7 mouse cellular contexts compared by ENCODE assay signal in the genomic region with DNA sequence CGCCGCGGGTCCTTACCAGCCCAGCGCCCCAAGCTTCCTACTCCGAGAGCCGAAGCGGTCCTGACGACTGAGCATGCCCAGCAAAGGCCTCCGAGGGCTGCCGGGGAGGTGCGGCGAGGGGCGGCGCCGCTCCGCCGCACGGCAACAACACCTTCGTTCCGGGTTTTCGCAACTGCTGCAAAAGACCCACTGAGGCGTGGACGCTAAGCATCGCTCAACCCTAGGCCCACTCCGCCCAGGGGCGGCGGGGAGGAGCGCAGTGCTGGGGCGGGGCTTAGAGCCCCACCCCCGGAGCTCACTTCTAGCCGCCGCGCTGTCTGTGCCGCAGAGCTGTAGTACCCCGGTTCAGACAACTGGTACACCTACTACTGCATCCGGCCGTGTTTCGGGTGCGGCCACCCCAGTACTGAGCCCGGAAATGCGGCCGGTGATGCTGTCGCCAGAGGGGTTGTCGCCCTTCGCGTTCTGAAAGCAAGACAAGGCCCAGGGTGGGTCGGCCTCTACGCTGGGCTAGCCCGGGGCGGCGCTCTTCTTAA. TPM values are rescaled to one million over a fixed set of nuclear protein-coding genes. Genes with fewer than 3 reads are reported as not detected.
DNase-seq lines count a peak whose midpoint lies in the region; ATAC-seq lines count a peak whose summit lies in the region.

No protein-coding gene starts in this region.

- H3K9me3 ChIP-seq in intestine, embryonic 15.5 days = no peaks in the 10 kb centered on the region
- H3K9me3 ChIP-seq in midbrain, embryonic 10.5 days (replicated peaks) = peaks cover 5% of the 10 kb centered on the region; the same call in 1 of the 2 replicates

- no peaks in the 10 kb centered on the region for H3K36me3 ChIP-seq in intestine, embryonic 15.5 days
- H3K36me3 ChIP-seq in midbrain, embryonic 10.5 days = no peaks in the 10 kb centered on the region

- peak; percentile 97 for DNase-seq in adrenal gland, adult 2 months
- DNase-seq in embryo, embryonic 11.5 days (ENCODE audit: low read depth, low spot score) = peak; percentile 92
- peak; percentile 88 to 93 for DNase-seq in gastrocnemius, postnatal 36 days
- peak; percentile 90 to 96 for DNase-seq in left cerebral cortex, postnatal 25 days (ENCODE audit: low spot score in 2 of 2)
- DNase-seq in midbrain, embryonic 10.5 days (ENCODE audit: low spot score) = peak; percentile 94
- peak; percentile 88 for DNase-seq in right cerebral cortex, postnatal 4 days

- intact Hi-C loops in gastrocnemius, postnatal 36 days (cut with DNase I) = loop anchor here (10.0 kb wide), 1 partner anchor 50 kb away; no protein-coding TSS in a partner anchor
- intact Hi-C loops in left cerebral cortex, postnatal 25 days (cut with DNase I) = loop anchor here (2.0 kb wide), 1 partner anchor 32 kb away; no protein-coding TSS in a partner anchor

- peak overlapping the region; percentile 66 for H3K4me2 ChIP-seq in intestine, embryonic 15.5 days (replicated peaks)

- H3K27ac ChIP-seq in intestine, embryonic 15.5 days = peak overlapping the region; percentile 100
- H3K27ac ChIP-seq in midbrain, embryonic 10.5 days (replicated peaks) = peak overlapping the region; percentile 98

- WGBS in intestine, embryonic 15.5 days = under 1% methylated on average over 51 of the region's 51 CpGs
- under 1% methylated on average over 51 of the region's 51 CpGs for WGBS in midbrain, embryonic 10.5 days

- no peaks in the 10 kb centered on the region for H3K27me3 ChIP-seq in intestine, embryonic 15.5 days (replicated peaks)
- no peaks in the 10 kb centered on the region for H3K27me3 ChIP-seq in midbrain, embryonic 10.5 days (ENCODE audit: low read depth, poor library complexity, severe bottlenecking)

- H3K4me3 ChIP-seq in intestine, embryonic 15.5 days (replicated peaks) = peak overlapping the region; percentile 99
- H3K4me3 ChIP-seq in midbrain, embryonic 10.5 days = peak overlapping the region; percentile 98

- peak; percentile 98 for ATAC-seq in intestine, embryonic 15.5 days

- peaks cover 3% of the 10 kb centered on the region; the same call in 1 of the 2 replicates for H3K4me1 ChIP-seq in intestine, embryonic 15.5 days (replicated peaks)
- peaks cover 25% of the 10 kb centered on the region for H3K4me1 ChIP-seq in midbrain, embryonic 10.5 days

- H3K9ac ChIP-seq in intestine, embryonic 15.5 days = peak overlapping the region; percentile 84

RNA-seq across cellular contexts. Expression of gene Lnpep, which starts 0.4 kb away (rescaled TPM):
- 100 to 1,000 TPM; 108 to 118 TPM for total RNA-seq in adrenal gland, adult 2 months (2021)
- 5.4 and 6.0 TPM in 2 replicates for polyA plus RNA-seq in adrenal gland, adult 2 months (2012; rRNA removed)
- 10 to 100 TPM; 54.3 to 80.5 TPM for total RNA-seq in gastrocnemius, postnatal 36 days (2021)
- 7.8 and 8.2 TPM in 2 replicates for polyA plus RNA-seq in intestine, embryonic 15.5 days (2015; fragmentation: Nextera tagmentation; extraction: Ambion mirVana)
- 100 to 1,000 TPM in 1 of 2 experiments, 10 to 100 TPM in 1; 98.2 to 112 TPM for total RNA-seq in left cerebral cortex, postnatal 25 days (2021)
- polyA plus RNA-seq in midbrain, embryonic 10.5 days (2016; fragmentation: Nextera tagmentation; extraction: Ambion mirVana) = 5.7 and 6.9 TPM in 2 replicates

Comparison
In these comparisons a context has a peak if more than half of its experiments do, and no peak if none do; other contexts are left out.
1. Peak in every context shown above with its lines: DNase-seq, ATAC-seq, H3K4me3 ChIP-seq and H3K27ac ChIP-seq.